Mouse (Mus musculus): Measurements from ENCODE around the gene Trio. TPM values are rescaled to one million over a fixed set of nuclear protein-coding genes. Genes with fewer than 3 reads are reported as not detected.

Trio gene
- polyA plus RNA-seq, 1 experiment, result 18.0 TPM

- Histone ChIP-seq H3K4me1 (ENCODE audit: control insufficient read depth, insufficient read depth, insufficient read length, low read length) (no peaks in the 10 kb centered on the region), H3K27ac (replicated peaks; ENCODE audit: low read depth, low read length) (no peak overlapping the region), H3K4me3 (ENCODE audit: insufficient read depth, low read depth, low read length) (no peak overlapping the region)
Measured at GRCm38 (mm10) chr15:27761416-27761815, 264.2 kb downstream of the Trio start.

GRCm38 (mm10) chr15:27760655-27761054 lies 265.0 kb downstream of the Trio start:
- H3K4me1 ChIP-seq (ENCODE audit: control insufficient read depth, insufficient read depth, insufficient read length, low read length), result no peaks in the 10 kb centered on the region
- no peak overlapping the region for H3K27ac ChIP-seq (replicated peaks; ENCODE audit: low read depth, low read length)

GRCm38 (mm10) chr15:27759890-27760289 lies 265.8 kb downstream of the Trio start:
- H3K27ac ChIP-seq (replicated peaks; ENCODE audit: low read depth, low read length), result no peak overlapping the region
- H3K4me1 ChIP-seq (ENCODE audit: control insufficient read depth, insufficient read depth, insufficient read length, low read length), result no peaks in the 10 kb centered on the region
- no peak overlapping the region for H3K4me3 ChIP-seq (ENCODE audit: insufficient read depth, low read depth, low read length)

More at GRCm38 (mm10) chr15:27760655-27761054, 265.0 kb downstream of the Trio start:
- no peak overlapping the region for H3K4me3 ChIP-seq (ENCODE audit: insufficient read depth, low read depth, low read length)

GRCm38 (mm10) chr15:27758680-27759079 lies 267.0 kb downstream of the Trio start:
- H3K4me1 ChIP-seq (ENCODE audit: control insufficient read depth, insufficient read depth, insufficient read length, low read length), result no peaks in the 10 kb centered on the region

GRCm38 (mm10) chr15:27756426-27756825 lies 269.2 kb downstream of the Trio start:
- Histone ChIP-seq H3K4me1 (ENCODE audit: control insufficient read depth, insufficient read depth, insufficient read length, low read length) (no peaks in the 10 kb centered on the region), H3K27ac (replicated peaks; ENCODE audit: low read depth, low read length) (no peak overlapping the region), H3K4me3 (ENCODE audit: insufficient read depth, low read depth, low read length) (no peak overlapping the region)

More at GRCm38 (mm10) chr15:27758680-27759079, 267.0 kb downstream of the Trio start:
- H3K27ac ChIP-seq (replicated peaks; ENCODE audit: low read depth, low read length), result no peak overlapping the region
- no peak overlapping the region for H3K4me3 ChIP-seq (ENCODE audit: insufficient read depth, low read depth, low read length)

GRCm38 (mm10) chr15:27754571-27755260 lies 270.9 kb downstream of the Trio start:
- no peak overlapping the region for H3K27ac ChIP-seq (replicated peaks; ENCODE audit: low read depth, low read length)
- H3K4me3 ChIP-seq (ENCODE audit: insufficient read depth, low read depth, low read length), result no peak overlapping the region
- no peaks in the 10 kb centered on the region for H3K4me1 ChIP-seq (ENCODE audit: control insufficient read depth, insufficient read depth, insufficient read length, low read length)

GRCm38 (mm10) chr15:27753923-27754322 lies 271.7 kb downstream of the Trio start:
- Histone ChIP-seq H3K27ac (replicated peaks; ENCODE audit: low read depth, low read length) (no peak overlapping the region), H3K4me3 (ENCODE audit: insufficient read depth, low read depth, low read length) (no peak overlapping the region), H3K4me1 (ENCODE audit: control insufficient read depth, insufficient read depth, insufficient read length, low read length) (no peaks in the 10 kb centered on the region)

GRCm38 (mm10) chr15:27752677-27753342 lies 272.8 kb downstream of the Trio start:
- no peak overlapping the region for H3K27ac ChIP-seq (replicated peaks; ENCODE audit: low read depth, low read length)
- H3K4me1 ChIP-seq (ENCODE audit: control insufficient read depth, insufficient read depth, insufficient read length, low read length), result no peaks in the 10 kb centered on the region
- no peak overlapping the region for H3K4me3 ChIP-seq (ENCODE audit: insufficient read depth, low read depth, low read length)

- Histone ChIP-seq H3K4me3 (ENCODE audit: insufficient read depth, low read depth, low read length) (no peak overlapping the region), H3K27ac (replicated peaks; ENCODE audit: low read depth, low read length) (no peak overlapping the region), H3K4me1 (ENCODE audit: control insufficient read depth, insufficient read depth, insufficient read length, low read length) (no peaks in the 10 kb centered on the region)
Measured at GRCm38 (mm10) chr15:27751612-27752405, 273.8 kb downstream of the Trio start.

- Histone ChIP-seq H3K4me1 (ENCODE audit: control insufficient read depth, insufficient read depth, insufficient read length, low read length) (no peaks in the 10 kb centered on the region), H3K4me3 (ENCODE audit: insufficient read depth, low read depth, low read length) (no peak overlapping the region), H3K27ac (replicated peaks; ENCODE audit: low read depth, low read length) (no peak overlapping the region)
Measured at GRCm38 (mm10) chr15:27748739-27749138, 276.9 kb downstream of the Trio start.

- Histone ChIP-seq H3K27ac (replicated peaks; ENCODE audit: low read depth, low read length) (no peak overlapping the region), H3K4me3 (ENCODE audit: insufficient read depth, low read depth, low read length) (no peak overlapping the region), H3K4me1 (ENCODE audit: control insufficient read depth, insufficient read depth, insufficient read length, low read length) (no peaks in the 10 kb centered on the region)
Measured at GRCm38 (mm10) chr15:27747512-27747911, 278.1 kb downstream of the Trio start.

- no peaks in the 10 kb centered on the region for H3K4me1 ChIP-seq (ENCODE audit: control insufficient read depth, insufficient read depth, insufficient read length, low read length)
- no peak overlapping the region for H3K4me3 ChIP-seq (ENCODE audit: insufficient read depth, low read depth, low read length)
- no peak overlapping the region for H3K27ac ChIP-seq (replicated peaks; ENCODE audit: low read depth, low read length)
Measured at GRCm38 (mm10) chr15:27744995-27745394, 280.7 kb downstream of the Trio start.

GRCm38 (mm10) chr15:27740080-27740479 lies 285.6 kb downstream of the Trio start:
- H3K4me1 ChIP-seq (ENCODE audit: control insufficient read depth, insufficient read depth, insufficient read length, low read length), result no peaks in the 10 kb centered on the region
- no peak overlapping the region for H3K4me3 ChIP-seq (ENCODE audit: insufficient read depth, low read depth, low read length)
- H3K27ac ChIP-seq (replicated peaks; ENCODE audit: low read depth, low read length), result no peak overlapping the region

- Histone ChIP-seq H3K27ac (replicated peaks; ENCODE audit: low read depth, low read length) (no peak overlapping the region), H3K4me3 (ENCODE audit: insufficient read depth, low read depth, low read length) (no peak overlapping the region), H3K4me1 (ENCODE audit: control insufficient read depth, insufficient read depth, insufficient read length, low read length) (no peaks in the 10 kb centered on the region)
Measured at GRCm38 (mm10) chr15:27731818-27732217, 293.8 kb downstream of the Trio start.

GRCm38 (mm10) chr15:27726228-27726627 lies 299.4 kb downstream of the Trio start:
- Histone ChIP-seq H3K27ac (replicated peaks; ENCODE audit: low read depth, low read length) (no peak overlapping the region), H3K4me1 (ENCODE audit: control insufficient read depth, insufficient read depth, insufficient read length, low read length) (no peaks in the 10 kb centered on the region)

More at GRCm38 (mm10) chr15:27726228-27726627, 299.4 kb downstream of the Trio start:
- no peak overlapping the region for H3K4me3 ChIP-seq (ENCODE audit: insufficient read depth, low read depth, low read length)

Measured in brown adipose tissue, adult 24 weeks (tissue).